Mouse (Mus musculus) limb, embryonic 14.5 days (tissue): ENCODE results near the gene Gm49450. TPM values are rescaled to one million over a fixed set of nuclear protein-coding genes. Genes with fewer than 3 reads are reported as not detected.

Experiments
- ATAC-seq: fragments of 200-750 bp; cut with Nextera tagmentation; 2 replicates; pipeline ENCODE4 v1.8.0; 2017; ENCODE audit warnings: low read depth, moderate number of reproducible peaks, moderate TSS enrichment; ENCODE audit not compliant: low FRiP score
- DNase-seq: peaks from one replicate; pipeline ENCODE4 v3.0.0-alpha.2; 2015; ENCODE audit warnings: low spot score
- H3K27ac ChIP-seq: fragments of 300-500 bp; sonication (generic); replicated peaks from 2 replicates; pipeline ENCODE4 v1.5.1; 2014; ENCODE audit warnings: low read depth, mild to moderate bottlenecking, low read length, moderate library complexity, mixed read lengths
- H3K27me3 ChIP-seq: fragments of 300-500 bp; sonication (generic); 2 replicates; pipeline ENCODE4 v1.6.1; 2014; ENCODE audit warnings: low read length, mixed read lengths; ENCODE audit not compliant: control insufficient read depth, insufficient read depth
- H3K36me3 ChIP-seq: fragments of 300-500 bp; sonication (generic); 2 replicates; pipeline ENCODE4 v1.6.1; 2014; ENCODE audit warnings: mild to moderate bottlenecking, low read length, moderate library complexity, mixed read lengths; ENCODE audit not compliant: control insufficient read depth, insufficient read depth
- H3K4me1 ChIP-seq: fragments of 300-500 bp; sonication (generic); 2 replicates; pipeline ENCODE4 v1.6.1; 2014; ENCODE audit warnings: antibody characterized with exemption, low read length, mixed read lengths; ENCODE audit not compliant: control insufficient read depth, insufficient read depth
- H3K4me2 ChIP-seq: fragments of 300-500 bp; sonication (generic); replicated peaks from 2 replicates; pipeline ENCODE4 v1.6.1; 2014; ENCODE audit warnings: low read depth, mild to moderate bottlenecking, low read length, moderate library complexity; ENCODE audit not compliant: severe bottlenecking
- H3K4me3 ChIP-seq: fragments of 300-500 bp; sonication (generic); replicated peaks from 2 replicates; pipeline ENCODE4 v1.5.1; 2014; ENCODE audit warnings: low read length
- H3K9ac ChIP-seq: fragments of 300-500 bp; sonication (generic); 2 replicates; pipeline ENCODE4 v1.6.1; 2014; ENCODE audit warnings: mild to moderate bottlenecking, low read depth, low read length, moderate library complexity; ENCODE audit not compliant: severe bottlenecking
- H3K9me3 ChIP-seq: fragments of 300-500 bp; sonication (generic); 2 replicates; pipeline ENCODE4 v1.6.1; 2016; ENCODE audit warnings: low read length; ENCODE audit not compliant: control insufficient read depth
- POLR2A ChIP-seq: fragments of 200-500 bp; IDR thresholded peaks from 2 replicates; pipeline ENCODE4 v1.8.0; 2012; ENCODE audit warnings: inconsistent platforms, mild to moderate bottlenecking, moderate library complexity, borderline replicate concordance; ENCODE audit not compliant: insufficient read depth, insufficient read length; ENCODE audit errors: extremely low read depth
- WGBS: fragments of 180-500 bp; shearing (Covaris S2); extraction: QIAGEN DNeasy Blood & Tissue Kit; methylation state at CpG from one replicate; pipeline ENCODE4 v1.1.7; 2014; 5-methylcytosine and 5-hydroxymethylcytosine counted together
- polyA plus RNA-seq, 2 experiments: library from polyadenylated mRNA; depleted of rRNA in 1 of 2; stranded (reverse) in 1 of 2; unstranded in 1 of 2; fragments of >200 nt; fragmentation: Nextera tagmentation in 1 of 2; extraction: Ambion mirVana in 1 of 2; gene quantifications; 2 replicates each; pipeline versions ENCODE4 v1.2.1 to v1.2.3; 2012 to 2014

The Gm49450 gene
- polyA plus RNA-seq, 2 experiments: 159 TPM; not detected in 1

GRCm38 (mm10) chr15:98893940-98894745 is 59.2 kb downstream of the Gm49450 start, which contains the start of gene Rhebl1:
Gene Rhebl1, minus strand, starts transcription at chr15:98894540.
- no peaks in the 10 kb centered on the region for H3K36me3 ChIP-seq
- H3K27ac ChIP-seq: no peak within 1 kb of the TSS
- WGBS: under 1% methylated on average over 62 of the region's 77 CpGs
- DNase-seq (no peak), ATAC-seq (no peak)
- no peaks in the 10 kb centered on the region for H3K9me3 ChIP-seq
- TF ChIP-seq POLR2A: no peak
- H3K4me3 ChIP-seq: peak within 1 kb of the TSS; percentile 52
- peaks cover 32% of the 10 kb centered on the region for H3K4me1 ChIP-seq
- peak within 1 kb of the TSS; percentile 50 for H3K9ac ChIP-seq
- H3K27me3 ChIP-seq: peaks cover 79% of the 10 kb centered on the region
- peak within 1 kb of the TSS; percentile 99 for H3K4me2 ChIP-seq

- Histone ChIP-seq H3K4me3 (peak overlapping the region; percentile 52; the same call in 1 of the 2 replicates), H3K4me2 (no peak overlapping the region), H3K4me1 (peaks cover 27% of the 10 kb centered on the region), H3K9ac (no peak overlapping the region), H3K9me3 (no peaks in the 10 kb centered on the region), H3K27me3 (peaks cover 68% of the 10 kb centered on the region), H3K36me3 (no peaks in the 10 kb centered on the region), H3K27ac (no peak overlapping the region)
- TF ChIP-seq POLR2A: no peak
- DNase-seq (no peak), ATAC-seq (no peak)
- 58% methylated on average over 4 of the region's 4 CpGs for WGBS
These were observed 60.3 kb downstream of the Gm49450 start for GRCm38 (mm10) chr15:98893036-98893435.

GRCm38 (mm10) chr15:98891907-98892606 is 61.3 kb downstream of the Gm49450 start:
- H3K36me3 ChIP-seq: no peaks in the 10 kb centered on the region
- no peak overlapping the region for H3K4me3 ChIP-seq
- no peak overlapping the region for H3K4me2 ChIP-seq
- WGBS: 40% methylated on average over 6 of the region's 6 CpGs
- peak; percentile 83 for DNase-seq
- H3K9ac ChIP-seq: no peak overlapping the region
- peaks cover 24% of the 10 kb centered on the region for H3K4me1 ChIP-seq
- no peak overlapping the region for H3K27ac ChIP-seq
- peak; percentile 39; the same call in 1 of the 2 replicates for ATAC-seq
- no peaks in the 10 kb centered on the region for H3K9me3 ChIP-seq
- H3K27me3 ChIP-seq: peaks cover 59% of the 10 kb centered on the region
- TF ChIP-seq POLR2A: no peak

GRCm38 (mm10) chr15:98891198-98891742 is 62.1 kb downstream of the Gm49450 start:
- no peak for DNase-seq
- H3K9me3 ChIP-seq: no peaks in the 10 kb centered on the region
- no peak overlapping the region for H3K27ac ChIP-seq
- H3K4me3 ChIP-seq: no peak overlapping the region
- 10% methylated on average over 19 of the region's 19 CpGs for WGBS
- H3K4me2 ChIP-seq: 0 out of 2 replicates have a peak overlapping the region, but pooled peaks have one; percentile 22
- no peaks in the 10 kb centered on the region for H3K36me3 ChIP-seq
- H3K27me3 ChIP-seq: peaks cover 51% of the 10 kb centered on the region
- TF ChIP-seq POLR2A: no peak
- H3K9ac ChIP-seq: no peak overlapping the region
- H3K4me1 ChIP-seq: peaks cover 24% of the 10 kb centered on the region
- no peak for ATAC-seq

- Histone ChIP-seq H3K4me1 (no peaks in the 10 kb centered on the region), H3K27ac (no peak overlapping the region), H3K9ac (no peak overlapping the region), H3K9me3 (no peaks in the 10 kb centered on the region), H3K4me3 (no peak overlapping the region), H3K36me3 (no peaks in the 10 kb centered on the region), H3K4me2 (no peak overlapping the region), H3K27me3 (peaks cover 14% of the 10 kb centered on the region)
- ATAC-seq (no peak), DNase-seq (no peak)
- 77% methylated on average over 7 of the region's 7 CpGs for WGBS
- no peak for TF ChIP-seq POLR2A
These were observed 65.8 kb downstream of the Gm49450 start for GRCm38 (mm10) chr15:98887526-98887925.
